Mouse (Mus musculus): ENCODE results near the gene Arl3.

Gene Arl3

GRCm38 (mm10) chr19:46572951-46573937 lies at the start of gene Arl3, which contains the start of gene Sfxn2:
Gene Arl3 (minus strand): TSS chr19:46573198.
Gene Sfxn2 (plus strand): TSS chr19:46573365.
- DNase-seq = peak; percentile 90 to 92

DNA sequence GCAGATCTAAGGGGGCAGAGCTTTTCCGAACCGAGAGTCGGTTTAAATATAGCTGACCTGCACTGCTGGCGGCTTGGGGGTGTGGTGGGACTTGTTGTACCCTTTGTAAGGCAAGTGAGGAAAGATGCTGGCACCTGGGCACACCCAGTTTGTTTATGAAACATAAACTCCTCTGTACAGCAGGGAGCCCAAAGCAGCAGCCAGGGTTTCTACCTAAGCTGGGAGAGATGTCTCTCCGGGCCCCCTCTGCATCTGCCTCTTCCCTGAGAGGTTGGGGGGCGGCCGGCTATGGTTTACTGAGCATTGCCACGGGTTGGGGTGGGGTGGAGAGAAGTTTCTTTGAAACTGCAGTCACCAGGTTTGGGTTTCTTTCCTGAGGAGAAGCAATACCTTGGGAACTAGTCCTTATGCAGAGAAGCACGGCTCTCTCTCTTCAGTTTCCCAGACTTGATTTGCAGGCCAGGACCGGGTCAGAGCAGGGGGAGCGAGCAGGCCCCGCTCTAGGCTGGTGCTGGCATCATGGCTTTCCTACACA lies 49.7 kb upstream of the Arl3 start:
- no peak for DNase-seq

DNA sequence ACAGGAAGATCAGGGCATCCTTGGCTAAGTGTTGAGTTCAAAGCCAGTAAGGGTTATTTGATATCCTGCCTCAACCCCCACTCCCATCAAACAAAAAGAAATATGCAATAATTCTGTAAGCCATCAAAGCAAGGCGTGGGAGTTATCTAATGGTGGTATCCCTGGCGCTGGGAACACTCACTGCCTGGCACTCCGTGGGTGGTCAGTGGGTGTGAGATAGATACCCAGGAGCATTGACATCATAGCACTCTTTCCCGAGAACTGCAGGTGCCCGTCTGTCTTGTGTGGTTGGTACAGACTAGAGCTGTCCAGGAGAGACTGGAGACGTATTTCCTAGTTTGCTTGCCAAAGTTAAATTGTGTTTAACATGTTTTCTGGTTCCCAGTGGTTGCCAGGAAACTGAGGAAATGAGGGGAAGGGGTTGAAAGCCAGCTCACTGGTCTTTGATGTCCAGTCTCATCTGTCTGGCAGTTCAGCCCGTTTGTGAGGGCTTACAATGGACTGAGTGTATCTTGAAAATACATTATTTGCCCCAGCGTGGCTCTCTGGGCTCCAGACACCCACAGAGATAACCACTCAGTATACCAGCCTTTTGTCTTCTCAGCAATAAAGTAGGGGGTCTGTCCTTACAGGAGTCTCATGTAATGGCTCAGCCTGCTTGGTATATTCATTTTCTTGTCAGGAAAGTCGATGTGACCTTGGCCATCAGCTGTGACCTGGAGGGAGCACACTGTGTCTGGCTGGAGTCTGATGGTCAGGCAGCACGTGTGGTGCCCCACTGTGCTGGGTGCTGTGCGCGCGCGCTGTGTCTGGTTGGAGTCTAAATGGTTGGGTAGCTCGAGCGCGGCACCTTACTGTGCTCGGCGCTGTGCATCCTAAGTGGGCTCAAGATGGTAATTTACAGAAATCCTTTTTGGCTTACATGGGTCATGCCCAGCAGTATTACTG lies 48.5 kb upstream of the Arl3 start:
- no peak for DNase-seq

DNA sequence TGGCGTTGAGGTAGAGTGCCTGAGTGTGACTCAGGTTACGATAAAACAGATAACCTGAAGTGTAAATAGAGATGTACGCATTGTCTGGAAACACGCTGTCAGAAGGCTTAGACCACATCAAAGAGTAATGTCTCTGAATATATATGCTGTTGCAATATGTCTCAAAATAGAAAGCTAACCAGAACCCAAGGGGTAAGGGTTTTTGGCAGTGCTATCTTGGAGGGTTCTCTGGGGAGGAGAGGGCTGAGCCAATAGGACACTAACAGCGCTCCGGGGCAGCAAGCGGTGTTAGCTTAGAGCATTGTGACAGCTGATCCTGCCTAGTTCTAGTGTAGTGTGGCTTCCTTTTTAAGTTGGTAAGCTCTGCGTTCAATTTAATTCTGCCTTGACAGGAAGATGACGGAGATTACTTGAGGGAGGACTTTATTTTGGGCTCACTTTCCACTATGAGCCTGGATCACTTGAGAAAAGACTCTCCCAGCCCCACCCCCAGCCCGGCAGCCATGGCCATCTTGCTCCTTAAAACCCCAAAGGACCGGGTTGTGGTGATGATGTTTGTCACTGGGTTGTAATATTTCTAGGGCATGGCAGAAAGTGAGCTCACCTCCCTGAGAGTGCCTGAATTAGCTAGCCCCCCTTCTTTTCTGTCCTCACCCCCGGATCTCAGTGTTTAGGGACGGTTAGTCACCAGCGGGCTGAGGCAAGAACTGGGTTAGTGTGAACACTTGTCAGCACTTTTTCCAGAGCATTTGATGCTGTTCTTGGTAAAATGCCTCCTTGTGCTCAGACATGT lies 47.2 kb upstream of the Arl3 start:
- no peak for DNase-seq

DNA sequence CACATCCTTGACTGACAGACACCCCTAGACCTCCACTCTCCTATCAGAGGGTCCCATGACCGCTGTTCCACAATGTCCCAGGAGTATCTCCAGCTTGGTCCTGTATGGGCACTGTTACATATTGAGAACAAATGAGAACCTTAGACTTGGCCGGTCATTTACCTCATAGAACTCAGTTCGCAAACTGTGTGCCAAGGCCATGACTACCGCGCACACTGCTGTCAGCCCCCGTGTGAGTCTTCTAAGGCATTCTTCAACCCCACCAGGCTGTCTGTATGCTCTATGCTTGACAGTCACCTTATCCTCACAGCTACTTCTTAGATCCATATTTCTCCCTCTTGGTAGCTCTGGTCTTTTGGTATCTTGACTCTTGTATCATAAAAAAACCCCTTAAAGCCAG lies 46.5 kb upstream of the Arl3 start:
- no peak for DNase-seq

- DNase-seq = no peak
These were observed 46.0 kb upstream of the Arl3 start for GRCm38 (mm10) chr19:46619001-46619400.

DNA sequence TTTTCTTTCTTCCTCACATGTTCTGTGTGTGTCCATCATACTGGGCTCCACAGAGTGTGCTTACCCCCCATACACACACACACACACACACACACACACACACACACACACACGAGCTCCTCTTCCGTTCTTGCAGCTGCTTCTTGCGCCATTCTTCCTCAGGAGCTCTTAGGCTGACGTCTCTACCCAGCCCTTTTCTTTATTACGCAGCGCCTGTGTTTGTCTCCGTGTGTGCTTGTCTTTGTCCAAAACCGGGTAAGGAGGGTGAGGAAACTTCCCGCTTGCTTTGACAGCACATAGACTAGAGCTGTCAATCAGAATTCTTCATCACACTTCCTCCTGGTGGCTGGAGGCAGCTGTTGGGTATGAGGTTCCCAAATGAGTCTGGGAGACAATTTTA lies 45.3 kb upstream of the Arl3 start:
- no peak for DNase-seq

DNA sequence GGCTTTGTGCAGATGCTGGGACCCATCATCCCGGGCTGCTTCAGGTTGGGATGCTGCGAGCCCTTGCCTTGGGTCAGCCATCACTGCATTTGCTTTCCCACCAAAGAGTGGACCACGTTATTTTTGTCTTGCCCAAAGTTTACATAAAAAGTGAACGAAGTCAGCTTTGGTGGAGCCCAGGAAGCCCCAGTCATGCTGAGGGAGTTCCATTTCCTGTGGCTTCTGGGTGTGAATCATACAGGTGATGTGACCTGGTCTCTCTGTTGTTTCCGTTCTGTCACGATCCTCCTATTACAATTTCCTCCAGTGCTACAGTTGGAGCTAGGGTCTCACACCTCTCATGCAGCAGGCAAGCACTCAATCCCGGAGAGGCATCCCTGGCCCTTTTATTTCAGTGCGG lies 44.4 kb upstream of the Arl3 start:
- DNase-seq = no peak

DNA sequence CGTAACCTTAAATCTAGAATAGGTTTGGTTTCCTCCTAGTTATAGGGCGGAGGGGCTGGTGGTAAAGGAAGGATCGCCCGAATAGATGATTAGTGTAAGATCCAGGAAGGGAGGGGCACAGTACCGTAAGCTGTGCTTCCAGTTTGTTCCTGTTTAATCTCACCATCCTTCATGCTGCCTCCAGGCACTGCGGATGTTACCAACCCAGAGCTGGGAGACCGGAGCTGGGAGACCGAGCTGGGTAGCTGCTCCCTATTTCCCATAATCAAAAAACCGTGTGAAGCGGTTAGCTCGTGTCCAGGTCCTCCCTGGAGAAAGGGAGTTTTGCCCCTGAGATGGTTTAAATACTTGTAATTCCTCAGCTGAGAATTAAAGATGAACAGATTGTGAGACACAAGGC lies 43.4 kb upstream of the Arl3 start:
- DNase-seq = no peak

DNA sequence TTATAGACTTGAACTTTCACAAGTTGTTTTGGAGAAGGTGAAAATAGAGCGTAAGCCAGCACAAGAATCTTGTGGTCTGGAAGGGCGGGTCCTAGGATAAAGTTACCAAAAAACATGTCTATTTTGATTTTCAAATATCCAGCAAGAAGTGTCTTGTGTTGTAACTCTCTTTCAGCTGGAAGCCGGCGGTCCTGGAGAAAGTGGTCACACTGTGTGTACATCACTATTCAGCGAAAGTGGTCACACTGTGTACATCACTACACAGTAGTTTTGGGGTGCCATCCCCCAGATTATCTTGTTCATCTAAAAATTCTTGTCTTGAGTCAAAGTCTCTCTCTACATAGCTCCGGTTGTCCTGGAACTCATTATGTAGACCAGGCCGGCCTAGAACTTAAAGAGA lies 35.2 kb upstream of the Arl3 start:
- DNase-seq = no peak

DNA sequence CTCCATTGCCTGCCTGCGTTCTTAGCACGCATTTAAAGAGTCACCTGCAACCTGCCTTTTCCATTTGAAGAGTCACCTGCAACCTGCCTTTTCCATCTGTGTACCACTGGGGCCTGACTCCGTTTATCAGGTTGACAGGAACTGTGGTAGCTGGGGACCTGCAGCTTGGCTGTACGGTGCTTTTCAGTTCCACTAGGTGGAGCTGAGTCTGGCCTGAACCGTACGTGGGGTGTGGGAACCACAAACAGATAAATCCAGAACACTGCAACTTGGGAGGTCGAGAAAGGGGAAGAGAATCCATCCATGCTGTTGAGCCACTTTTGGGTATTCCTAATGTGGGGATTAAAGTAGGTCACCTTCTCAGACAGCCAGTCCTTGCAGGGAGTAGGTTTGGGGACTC lies 34.4 kb upstream of the Arl3 start:
- DNase-seq = peak in 1 of 2 experiments; percentile 24

- DNase-seq = no peak
These were observed 33.7 kb upstream of the Arl3 start for GRCm38 (mm10) chr19:46606718-46607117.

- no peak for DNase-seq
These were observed 29.4 kb upstream of the Arl3 start for GRCm38 (mm10) chr19:46602406-46602805.

GRCm38 (mm10) chr19:46601491-46601890 lies 28.5 kb upstream of the Arl3 start:
- DNase-seq = no peak

GRCm38 (mm10) chr19:46600371-46600770 lies 27.4 kb upstream of the Arl3 start:
- DNase-seq = no peak

GRCm38 (mm10) chr19:46599375-46600256 lies 26.6 kb upstream of the Arl3 start:
- DNase-seq = no peak

GRCm38 (mm10) chr19:46598720-46599252 lies 25.8 kb upstream of the Arl3 start, which contains the start of gene Wbp1l:
Gene Wbp1l (plus strand): TSS chr19:46599084.
- DNase-seq = peak; percentile 96 to 99

- no peak for DNase-seq
These were observed 25.2 kb upstream of the Arl3 start for GRCm38 (mm10) chr19:46598187-46598586.

DNA sequence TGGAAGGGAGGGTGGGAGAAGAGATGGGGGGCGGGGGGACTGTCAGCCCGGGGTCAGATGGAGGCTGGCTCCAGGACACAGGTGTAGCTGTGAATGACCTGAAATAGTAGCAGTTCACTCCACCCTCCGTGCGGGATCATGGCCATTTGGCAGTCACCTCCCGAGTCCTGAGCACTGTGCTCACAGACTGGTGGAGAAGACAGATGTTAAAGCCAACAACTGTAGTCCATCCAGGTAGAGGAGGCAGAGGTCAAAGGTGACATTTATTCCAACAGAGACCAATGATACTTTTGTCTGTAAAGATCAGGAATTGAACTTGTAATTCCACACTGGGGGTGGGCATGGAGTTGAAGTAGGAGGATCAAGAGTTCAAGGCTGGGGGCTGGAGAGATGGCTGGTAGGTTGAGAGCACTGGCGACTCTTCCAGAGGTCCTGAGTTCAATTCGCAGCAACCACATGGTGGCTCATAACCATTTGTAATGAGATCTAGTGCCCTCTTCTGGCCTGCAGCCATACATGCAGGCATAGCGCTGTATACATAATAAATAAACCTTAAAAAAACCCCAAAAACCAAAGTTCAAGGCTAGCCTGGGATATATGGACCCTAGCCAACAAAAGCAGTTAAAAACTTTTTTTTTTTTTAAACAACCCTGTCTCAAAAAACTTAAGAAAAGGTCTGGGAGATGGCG lies 19.9 kb upstream of the Arl3 start:
- no peak for DNase-seq

DNA sequence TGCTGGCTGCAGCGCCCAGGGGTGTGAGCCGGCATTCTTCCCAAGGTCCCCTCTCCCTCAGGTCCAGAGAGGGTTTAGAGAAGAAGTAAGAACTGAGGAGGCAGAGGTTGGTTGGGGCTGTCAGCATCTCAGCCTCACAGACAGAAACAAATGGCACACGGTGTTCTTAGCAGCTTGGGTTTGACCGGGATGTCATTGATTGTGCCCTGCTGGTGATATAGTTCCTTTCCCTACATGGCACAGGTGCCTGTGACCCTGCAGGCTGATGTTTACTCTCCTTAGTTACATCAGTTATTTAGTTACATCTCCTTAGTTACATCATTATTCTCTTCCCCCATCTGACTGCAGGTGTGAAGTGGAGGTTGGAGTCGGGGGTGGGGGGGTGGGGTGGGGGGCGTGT lies 18.6 kb upstream of the Arl3 start:
- DNase-seq = no peak

Data from thymus, adult 18-20 months (tissue).